Mouse (Mus musculus) thymus, adult 2 months (tissue): ENCODE data around the gene Hectd1.

Experiments
- CTCF ChIP-seq: fragments of 200-500 bp; IDR thresholded peaks from 2 replicates; pipeline ENCODE4 v1.5.1; 2012; ENCODE audit warnings: mild to moderate bottlenecking, control low read depth, low read length, moderate library complexity, borderline replicate concordance; ENCODE audit not compliant: control insufficient read depth, poor library complexity, insufficient read depth; ENCODE audit errors: extremely low read depth
- POLR2A ChIP-seq: fragments of 200-500 bp; IDR thresholded peaks from 2 replicates; pipeline ENCODE4 v1.6.1; 2012; ENCODE audit warnings: mild to moderate bottlenecking, low read length, control low read depth, moderate library complexity; ENCODE audit not compliant: control insufficient read depth, poor library complexity, insufficient read depth; ENCODE audit errors: extremely low read depth

DNA sequence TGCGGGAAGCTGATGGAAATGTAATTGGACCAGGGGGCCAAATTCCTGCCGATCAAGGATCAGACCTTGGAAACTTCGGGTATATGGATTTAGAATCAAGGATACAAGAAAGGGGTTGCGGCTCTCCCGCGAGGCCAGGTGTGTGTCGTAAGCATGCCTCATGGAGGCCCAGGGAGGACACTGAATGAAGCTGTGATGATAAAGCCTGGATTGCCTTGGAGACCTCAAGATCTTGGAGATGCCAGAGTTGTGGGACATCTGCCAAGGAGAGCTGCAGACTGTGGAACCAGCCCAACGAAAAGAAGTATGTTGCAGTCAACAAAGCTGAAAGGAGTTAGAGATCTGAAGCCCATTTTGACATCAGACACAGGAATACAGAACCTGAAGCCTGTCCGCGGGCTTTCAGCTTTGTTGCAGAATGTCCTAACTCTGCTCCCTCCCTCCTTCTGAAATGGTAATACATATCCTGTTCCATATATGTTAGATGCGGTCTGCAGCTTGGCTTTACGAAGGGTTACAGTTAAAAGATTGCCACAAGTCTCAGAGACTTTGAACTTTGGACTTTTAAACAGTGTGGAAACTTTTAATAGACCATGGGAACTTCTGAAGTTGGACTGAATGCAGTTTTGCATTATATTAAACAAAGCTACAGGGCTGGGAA is 73.3 kb downstream of the Hectd1 start:
- TF ChIP-seq CTCF (no peak), POLR2A (no peak)
